Mouse (Mus musculus): ENCODE data around the gene Mks1.

Mks1 gene

GRCm38 (mm10) chr11:87852690-87853596 lies at the start of gene Mks1:
Mks1 (plus strand) TSS chr11:87853215.
- DNase-seq: peak; percentile 97

GRCm38 (mm10) chr11:87805448-87805847 lies 47.6 kb upstream of the Mks1 start:
- DNase-seq: peak; percentile 22

DNA sequence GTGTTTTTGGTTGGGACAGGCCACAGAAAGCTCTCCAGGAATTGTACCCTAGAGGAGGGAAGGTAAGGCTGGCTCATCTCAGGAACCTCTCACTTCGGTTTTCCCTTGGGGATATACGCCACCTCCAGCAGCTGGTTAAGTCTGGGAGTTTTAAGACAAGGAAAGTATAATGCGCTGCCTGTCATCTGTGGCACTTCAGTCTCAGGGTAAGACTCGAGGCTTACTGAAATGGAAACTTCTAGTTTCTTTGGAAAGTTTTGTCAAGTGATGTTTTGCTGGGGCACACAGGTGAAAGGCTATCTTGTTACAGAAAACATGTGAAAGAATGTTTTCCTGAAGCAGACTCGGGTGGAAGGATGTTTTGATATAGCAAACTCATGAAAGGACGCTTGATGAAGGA lies 45.6 kb upstream of the Mks1 start:
- no peak for DNase-seq

DNA sequence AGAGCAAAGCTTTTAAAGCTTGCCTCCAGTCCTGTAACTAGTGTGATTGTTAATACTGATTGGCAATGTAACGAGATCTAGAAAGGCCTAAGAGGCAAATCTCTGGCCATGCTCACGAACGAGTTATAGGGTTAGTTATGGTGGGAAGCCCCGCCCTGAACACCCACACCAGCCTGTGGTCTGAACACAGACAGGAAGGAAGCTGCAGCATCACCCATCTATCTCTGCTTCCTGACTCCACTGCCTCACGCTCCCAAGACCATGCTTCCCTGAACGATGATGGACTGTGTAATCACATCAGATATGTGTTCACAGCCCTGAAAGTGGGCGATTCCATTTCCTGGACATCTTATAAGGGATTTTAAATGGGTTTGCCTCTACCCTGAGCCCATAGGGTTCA lies 44.8 kb upstream of the Mks1 start:
- DNase-seq: no peak

DNA sequence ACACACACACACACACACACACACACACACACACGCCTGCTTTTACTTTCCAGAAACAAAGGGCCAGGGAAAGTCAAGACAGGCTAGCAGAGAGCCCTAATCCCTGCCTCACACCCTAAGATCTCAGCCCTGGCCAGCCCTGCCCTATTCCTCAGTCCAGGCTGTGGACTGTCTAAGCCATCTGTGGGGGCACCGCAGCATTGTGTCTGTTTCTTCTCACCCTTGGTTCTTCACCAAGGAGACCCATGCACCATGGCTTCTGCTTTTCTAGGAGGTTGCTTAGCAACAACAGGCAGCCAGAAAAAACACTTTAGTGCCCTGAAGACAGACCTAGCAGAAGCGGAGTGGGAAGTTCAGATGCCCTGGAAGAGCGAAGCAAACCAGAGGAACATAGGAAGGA lies 41.6 kb upstream of the Mks1 start:
- DNase-seq: no peak

- DNase-seq: no peak
Observed at GRCm38 (mm10) chr11:87814831-87815230, 38.2 kb upstream of the Mks1 start.

DNA sequence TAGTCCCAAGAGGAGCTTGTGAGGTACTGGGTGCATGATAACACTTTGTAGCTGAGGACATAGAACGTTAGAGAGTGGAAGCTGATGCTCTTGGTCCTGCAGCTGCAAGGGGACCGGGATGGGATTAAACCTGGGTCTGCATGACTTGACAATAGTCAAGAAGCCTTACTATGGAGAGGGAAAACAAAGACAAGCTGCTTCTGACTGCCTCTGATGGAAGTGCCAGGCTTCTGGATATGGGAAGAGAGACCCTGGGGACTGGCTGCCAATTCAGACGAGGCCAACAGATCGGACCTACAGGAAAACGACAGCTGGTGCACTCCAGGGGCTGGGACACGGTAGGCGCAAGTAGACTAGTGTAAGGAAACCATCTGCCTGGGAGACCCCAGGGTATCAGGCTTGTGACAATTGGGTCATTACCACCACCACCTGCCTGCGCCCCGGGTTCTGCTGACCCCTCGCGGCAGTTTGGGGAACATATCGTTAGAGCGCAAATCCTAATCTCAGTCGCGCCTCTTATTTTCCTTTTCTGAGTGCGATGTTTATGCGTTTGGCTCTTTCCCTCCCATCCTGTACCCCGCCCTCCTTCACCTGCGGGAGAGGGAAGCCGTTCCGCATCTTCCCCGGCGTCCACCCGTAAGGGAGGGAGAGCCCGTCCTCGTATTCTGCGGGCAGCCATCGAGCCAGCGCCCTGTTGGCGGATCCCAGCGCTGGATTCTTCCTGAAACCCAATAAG lies 36.1 kb upstream of the Mks1 start:
- DNase-seq: peak; percentile 50

DNA sequence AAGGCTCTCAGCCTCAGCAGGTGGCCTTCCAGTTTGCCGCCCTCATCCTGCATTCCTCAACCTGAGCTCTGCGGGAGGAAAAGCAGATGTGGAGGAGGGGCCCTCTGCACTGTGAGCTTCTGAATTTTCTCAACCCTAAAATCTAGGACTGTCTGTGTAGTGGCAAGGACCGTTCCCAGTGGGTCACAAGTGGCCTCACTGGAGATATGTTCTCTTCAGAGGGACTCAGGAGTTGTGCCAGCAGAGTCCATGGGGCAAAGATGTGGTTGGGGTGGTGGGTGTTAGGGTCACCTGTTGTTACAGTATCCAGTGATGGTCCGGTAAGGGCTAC lies 35.6 kb upstream of the Mks1 start:
- no peak for DNase-seq

GRCm38 (mm10) chr11:87821502-87821901 lies 31.5 kb upstream of the Mks1 start:
- DNase-seq: no peak

DNA sequence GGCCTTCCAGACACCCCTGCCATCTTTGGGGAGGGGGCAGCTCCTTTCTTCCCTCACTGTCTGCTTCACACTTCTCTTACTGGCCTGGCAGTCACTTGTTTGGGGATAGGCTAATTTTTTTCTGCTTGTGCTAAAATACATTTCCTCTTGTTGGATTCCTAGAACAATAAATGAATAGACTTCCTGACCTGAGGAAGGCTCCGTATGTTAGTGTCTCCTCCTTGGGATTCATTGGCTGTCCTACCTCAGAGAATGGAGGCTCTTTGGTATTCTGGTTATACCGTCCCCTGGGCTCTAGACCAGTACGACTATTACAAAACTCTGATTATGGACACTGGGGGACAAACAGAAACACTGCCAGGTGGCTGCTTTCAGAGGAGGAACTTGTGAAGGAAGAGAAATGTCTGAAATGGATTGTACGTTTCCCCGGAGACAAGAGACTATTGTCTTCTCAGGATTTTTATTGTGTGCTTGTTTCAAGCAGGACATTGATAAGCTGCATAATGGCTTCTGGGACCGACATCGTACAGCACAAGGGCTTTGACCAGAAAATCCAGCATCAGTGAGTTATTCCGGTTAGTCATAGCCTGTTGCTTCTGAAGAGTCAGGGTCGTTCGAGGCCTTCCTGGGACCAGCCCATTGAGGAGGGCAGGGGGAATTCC lies 24.6 kb upstream of the Mks1 start, which contains the start of gene Lpo:
TSS of gene Lpo (minus strand) at position 51 of the 662 bp plus-strand sequence.
- DNase-seq: no peak

DNA sequence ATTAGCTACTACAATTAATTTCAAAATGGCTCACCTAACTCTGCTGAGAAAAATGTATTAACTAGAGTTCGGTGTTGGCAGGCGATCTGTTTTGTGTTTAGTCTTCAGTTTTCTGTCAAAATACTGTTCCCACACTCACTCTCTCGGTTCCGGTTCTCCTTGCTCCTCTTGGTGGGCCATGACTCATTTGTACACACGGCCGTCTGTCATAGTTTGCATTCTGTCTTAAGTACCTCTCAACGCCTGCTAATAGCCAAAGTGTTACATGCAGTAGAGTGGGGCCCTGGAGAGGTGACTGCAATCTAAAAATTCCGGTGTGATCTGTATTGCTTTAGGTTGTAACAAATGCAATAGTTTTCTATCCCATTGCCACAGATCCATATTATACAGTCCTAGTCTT lies 12.3 kb upstream of the Mks1 start:
- no peak for DNase-seq

- no peak for DNase-seq
Observed at GRCm38 (mm10) chr11:87841436-87841835, 11.6 kb upstream of the Mks1 start.

- no peak for DNase-seq
Observed at GRCm38 (mm10) chr11:87846968-87847600, 5.9 kb upstream of the Mks1 start.

DNA sequence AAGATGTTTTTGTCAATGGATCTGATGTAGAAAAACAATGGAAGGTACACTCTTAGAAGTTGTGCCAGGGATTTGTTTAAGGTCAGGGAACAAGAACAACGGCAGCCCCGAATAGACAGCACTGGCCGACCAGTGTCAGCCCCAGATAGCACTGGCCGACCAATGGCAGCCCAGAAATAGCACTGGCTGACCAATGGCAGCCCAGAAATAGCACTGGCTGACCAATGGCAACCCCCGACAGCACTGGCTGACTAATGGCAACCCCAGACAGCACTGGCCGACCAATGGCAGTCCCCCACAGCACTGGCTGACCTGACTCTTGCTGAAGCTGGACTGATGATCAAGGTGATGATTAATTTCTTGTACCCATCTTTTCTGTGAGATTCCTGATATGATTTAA lies 5.1 kb upstream of the Mks1 start:
- no peak for DNase-seq

GRCm38 (mm10) chr11:87853597-87853954 lies 561 bp downstream of the Mks1 start:
- no peak for DNase-seq

- DNase-seq: no peak
Observed at GRCm38 (mm10) chr11:87854550-87854949, 1.5 kb downstream of the Mks1 start.

DNA sequence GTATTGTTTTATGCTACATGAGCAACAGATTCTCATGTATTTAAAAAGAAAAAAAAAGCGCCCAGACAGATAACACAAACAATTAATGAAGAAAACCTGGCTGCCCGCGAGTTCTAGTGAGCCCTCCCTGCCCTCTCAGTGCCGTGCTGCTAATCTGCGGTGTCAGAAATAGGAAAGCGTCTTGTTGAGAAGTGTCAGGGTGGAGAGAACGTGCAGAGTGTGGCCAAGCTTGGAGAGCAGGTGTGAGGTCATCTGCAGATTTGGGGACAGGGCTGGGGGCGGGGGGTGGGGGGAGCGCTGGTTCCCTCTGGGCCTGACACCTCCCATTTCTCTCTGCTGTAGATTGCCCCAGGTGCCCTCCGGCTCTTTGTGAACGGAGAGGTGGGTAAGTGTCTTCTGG lies 6.3 kb downstream of the Mks1 start:
- DNase-seq: no peak

DNA sequence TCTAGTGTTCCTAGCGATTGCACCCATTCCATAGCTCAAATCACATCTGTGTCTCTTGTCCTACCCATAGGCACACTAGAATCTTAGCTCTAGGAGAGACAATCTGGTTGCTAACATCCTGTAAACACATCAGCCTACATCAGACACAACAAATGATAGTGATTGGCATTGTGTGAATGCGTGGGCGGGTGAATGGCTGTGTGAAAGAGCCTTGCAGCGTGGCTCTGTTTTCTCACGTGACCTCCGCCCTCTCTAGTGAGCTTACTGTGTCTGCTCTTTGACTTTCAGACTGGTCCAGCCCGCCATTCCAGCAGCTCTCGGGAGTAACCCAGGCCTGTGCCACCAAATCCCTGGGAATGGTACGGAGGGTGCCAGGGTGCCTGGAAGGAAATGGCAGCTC lies 7.4 kb downstream of the Mks1 start:
- DNase-seq: no peak

- DNase-seq: no peak
Observed at GRCm38 (mm10) chr11:87862805-87863204, 9.8 kb downstream of the Mks1 start.

DNA sequence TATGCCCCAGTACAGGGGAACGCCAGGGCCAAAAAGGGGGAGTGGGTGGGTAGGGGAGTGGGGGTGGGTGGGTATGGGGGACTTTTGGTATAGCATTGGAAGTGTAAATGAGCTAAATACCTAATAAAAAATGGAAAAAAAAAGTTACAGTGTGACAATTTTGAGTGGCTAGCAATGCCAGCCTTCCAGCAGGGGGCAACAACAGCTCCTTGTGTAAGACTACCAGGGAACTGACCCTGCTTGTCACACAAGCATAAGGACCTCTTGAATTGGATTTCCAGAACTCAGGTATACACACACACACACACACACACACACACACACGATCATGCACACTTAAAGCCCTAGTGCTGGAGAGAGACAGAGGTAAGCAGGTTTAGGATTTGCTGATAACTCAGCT lies 13.9 kb downstream of the Mks1 start:
- DNase-seq: peak; percentile 46

DNA sequence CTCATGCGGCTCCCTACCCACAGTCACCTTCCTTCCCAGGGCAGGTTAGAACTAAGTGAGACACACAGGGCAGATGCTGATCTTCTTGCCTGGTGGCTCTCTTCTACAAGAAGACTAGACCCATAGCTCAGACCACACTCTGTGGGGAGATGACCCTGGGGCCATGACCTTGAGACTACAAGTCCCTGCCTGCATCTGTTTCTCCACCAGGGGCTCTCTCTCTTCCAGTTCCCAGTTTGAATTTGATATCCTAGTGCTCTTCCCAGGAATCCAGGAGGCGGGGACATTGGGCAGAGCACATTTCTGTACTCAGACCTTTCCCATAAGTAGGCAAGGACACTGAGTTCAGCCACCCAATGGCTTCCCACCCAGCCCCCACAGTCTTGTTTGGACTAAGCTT lies 17.1 kb downstream of the Mks1 start:
- no peak for DNase-seq

- DNase-seq: no peak
Observed at GRCm38 (mm10) chr11:87871766-87872165, 18.8 kb downstream of the Mks1 start.

DNA sequence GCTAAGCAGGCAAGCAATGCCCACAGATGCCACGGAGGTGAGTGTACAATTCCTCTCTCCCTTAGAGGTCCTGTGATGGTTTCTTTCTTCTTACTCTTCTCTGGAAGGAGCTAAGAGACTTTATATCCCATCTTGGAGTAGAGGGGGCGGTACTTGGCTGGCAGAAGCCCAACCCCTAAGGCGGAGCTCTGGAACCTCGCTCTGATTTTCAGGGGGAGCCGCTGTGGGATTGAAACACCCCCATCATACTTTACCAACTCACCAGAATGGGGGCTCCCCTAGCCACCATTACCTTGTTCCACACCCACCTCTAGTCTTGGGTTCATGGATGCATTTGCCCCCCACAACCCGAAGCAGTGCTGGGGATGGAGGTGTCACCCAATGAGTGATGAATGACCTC lies 22.4 kb downstream of the Mks1 start, which contains the start of gene Epx:
TSS of gene Epx (minus strand) at position 101 of the 400 bp plus-strand sequence.
- no peak for DNase-seq
